Mouse (Mus musculus): ENCODE measurements around the gene Duox1.

DNA sequence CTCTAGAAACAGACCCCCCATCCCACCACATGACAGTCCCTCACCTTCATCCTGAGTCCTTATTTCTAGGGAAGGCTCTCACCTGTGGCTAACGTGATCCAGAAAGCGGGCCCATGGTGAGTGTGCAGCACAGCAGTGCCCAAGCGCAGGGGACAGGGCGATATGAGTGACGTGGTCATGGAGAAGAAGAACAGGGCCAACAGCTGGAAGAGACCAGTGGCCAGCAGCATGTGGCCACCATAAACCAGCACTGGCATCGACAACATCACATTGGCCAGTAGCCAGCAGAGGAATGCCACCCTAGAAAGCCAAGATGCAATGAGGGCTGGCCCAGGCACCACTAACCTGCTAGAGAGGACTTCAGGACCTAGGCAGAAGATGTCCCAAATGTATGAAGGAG lies 10.9 kb upstream of the Duox1 start:
- no peak for TF ChIP-seq CTCF (IDR thresholded peaks at IDR 0.05; ENCODE audit: borderline replicate concordance, extremely low read depth, insufficient read depth, insufficient read length)
- no peak for TF ChIP-seq POLR2A (IDR thresholded peaks at IDR 0.05; ENCODE audit: borderline replicate concordance, extremely low read depth, insufficient read depth, insufficient read length, poor library complexity, severe bottlenecking)
